Mouse (Mus musculus): ENCODE measurements at regions not wholly inside any gene's neighbourhood (a gene's known extent, or its start where the extent isn't known, plus 50 kb on each side); places are given as distances from the start of the nearest gene placed in this dataset.
"Not testable (repeated sequence)": the region's sequence is repeated elsewhere in the genome, so short reads cannot be mapped to it uniquely, and the experiment has no call there.

DNA sequence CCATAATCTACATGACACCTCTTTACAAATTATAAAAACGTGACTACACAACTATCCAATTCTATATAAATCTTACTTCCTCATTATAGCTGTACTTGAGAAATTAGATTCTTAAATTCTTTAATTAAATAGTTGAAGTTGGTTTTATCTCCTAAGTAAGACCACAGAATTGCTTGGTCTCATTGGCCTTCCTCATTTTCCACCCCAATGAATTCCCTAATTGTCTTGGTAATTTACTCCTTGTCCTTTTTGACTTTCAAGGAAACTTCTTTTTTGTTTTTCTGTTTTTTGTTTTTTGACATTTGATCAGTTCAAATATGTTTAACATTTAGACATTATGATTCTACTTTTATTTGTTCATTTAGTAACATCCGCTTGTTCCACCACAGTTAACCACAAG, 1591.7 kb upstream of the Pcdh20 start:
- H3K9me3 ChIP-seq, result no peaks in the 10 kb centered on the region
- H3K27ac ChIP-seq, result no peak overlapping the region
- H3K4me1 ChIP-seq (replicated peaks), result no peaks in the 10 kb centered on the region
- no peaks in the 10 kb centered on the region for H3K27me3 ChIP-seq (replicated peaks)
- H3K4me3 ChIP-seq (replicated peaks), result no peak overlapping the region
- WGBS, result 89% methylated on average over 2 of the region's 2 CpGs
- no peak overlapping the region for H3K9ac ChIP-seq
- no peaks in the 10 kb centered on the region for H3K36me3 ChIP-seq
- no peak for ATAC-seq
- H3K4me2 ChIP-seq (replicated peaks), result no peak overlapping the region

DNA sequence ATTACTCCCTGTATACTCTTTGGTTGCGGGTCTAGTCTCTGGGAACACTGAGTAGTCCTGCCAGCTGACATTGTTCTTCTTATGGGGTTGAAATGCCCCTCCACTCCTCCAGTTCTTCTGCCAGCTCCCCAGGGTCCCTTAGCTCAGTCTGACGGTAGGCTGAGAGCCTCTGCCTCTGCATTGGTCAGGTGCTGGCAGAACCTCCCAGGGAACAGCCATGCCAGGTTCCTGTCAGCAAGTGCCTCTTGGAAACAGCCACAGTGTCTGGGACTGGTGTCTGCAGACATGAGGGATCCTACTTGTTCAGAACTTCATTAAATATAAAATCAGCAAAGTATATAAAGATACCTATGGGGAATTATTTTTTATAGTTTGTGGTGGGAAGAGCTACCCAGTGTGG, 1578.6 kb upstream of the Pcdh20 start:
- Histone ChIP-seq H3K4me1 (replicated peaks) (no peaks in the 10 kb centered on the region), H3K4me3 (replicated peaks) (no peak overlapping the region), H3K27ac (no peak overlapping the region), H3K27me3 (replicated peaks) (no peaks in the 10 kb centered on the region), H3K36me3 (no peaks in the 10 kb centered on the region), H3K4me2 (replicated peaks) (no peak overlapping the region), H3K9ac (no peak overlapping the region), H3K9me3 (no peaks in the 10 kb centered on the region)
- 69% methylated on average over 2 of the region's 2 CpGs for WGBS
- no peak for ATAC-seq

DNA sequence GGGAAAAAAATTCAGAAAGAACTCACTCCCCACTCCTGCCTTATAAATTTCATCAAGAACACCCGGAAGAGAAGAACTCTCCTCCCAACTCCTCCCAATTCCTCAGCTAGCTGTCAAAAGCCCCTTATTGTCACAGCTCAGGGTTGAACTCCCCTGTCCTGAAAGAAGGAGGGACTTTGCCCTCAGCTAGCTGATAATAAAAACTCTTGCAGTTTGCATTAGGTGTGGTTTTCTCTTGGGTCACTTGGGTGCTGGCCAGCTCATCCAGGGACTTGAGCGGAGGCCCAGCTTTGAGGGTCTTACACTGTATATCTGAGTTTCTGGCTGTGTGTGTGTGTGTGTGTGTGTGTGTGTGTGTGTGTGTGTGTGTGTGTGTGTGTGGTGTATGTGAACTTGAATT, 1577.6 kb upstream of the Pcdh20 start:
- not testable (repeated sequence) for H3K9me3 ChIP-seq; H3K27ac ChIP-seq; H3K4me2 ChIP-seq (replicated peaks); H3K27me3 ChIP-seq (replicated peaks); H3K4me1 ChIP-seq (replicated peaks); H3K4me3 ChIP-seq (replicated peaks); H3K36me3 ChIP-seq; H3K9ac ChIP-seq
- peak; percentile 83 for ATAC-seq
- 65% methylated on average over 2 of the region's 2 CpGs for WGBS
